Mouse (Mus musculus) hindbrain, embryonic 11.5 days (tissue): Measurements from ENCODE around the gene Nol6. TPM values are rescaled to one million over a fixed set of nuclear protein-coding genes. Genes with fewer than 3 reads are reported as not detected.

Source experiments
- ATAC-seq: fragments of 200-750 bp; cut with Nextera tagmentation; 2 replicates; pipeline ENCODE4 v1.8.0; 2017; ENCODE audit warnings: mild to moderate bottlenecking, moderate TSS enrichment, moderate library complexity; ENCODE audit not compliant: low FRiP score
- DNase-seq: peaks from one replicate; pipeline ENCODE4 v3.0.0-alpha.2; 2015; ENCODE audit warnings: low spot score
- H3K27ac ChIP-seq: fragments of 300-500 bp; sonication (generic); 2 replicates; pipeline ENCODE4 v1.5.1; 2014; ENCODE audit warnings: mild to moderate bottlenecking, low read depth, low read length
- H3K27me3 ChIP-seq: fragments of 300-500 bp; sonication (generic); 2 replicates; pipeline ENCODE4 v1.6.1; 2014; ENCODE audit warnings: mild to moderate bottlenecking, low read length, moderate library complexity, mixed read lengths; ENCODE audit not compliant: control insufficient read depth, insufficient read depth
- H3K36me3 ChIP-seq: fragments of 300-500 bp; sonication (generic); 2 replicates; pipeline ENCODE4 v1.6.1; 2014; ENCODE audit warnings: mild to moderate bottlenecking, low read length, moderate library complexity, mixed read lengths; ENCODE audit not compliant: control insufficient read depth, insufficient read depth
- H3K4me1 ChIP-seq: fragments of 300-500 bp; sonication (generic); replicated peaks from 2 replicates; pipeline ENCODE4 v1.6.1; 2014; ENCODE audit warnings: low read length, mixed read lengths; ENCODE audit not compliant: control insufficient read depth, insufficient read depth
- H3K4me2 ChIP-seq: fragments of 300-500 bp; sonication (generic); replicated peaks from 2 replicates; pipeline ENCODE4 v1.6.1; 2014; ENCODE audit warnings: mild to moderate bottlenecking, low read depth, low read length
- H3K4me3 ChIP-seq: fragments of 300-500 bp; sonication (generic); 2 replicates; pipeline ENCODE4 v1.5.1; 2014; ENCODE audit warnings: low read depth, low read length
- H3K9ac ChIP-seq: fragments of 300-500 bp; sonication (generic); 2 replicates; pipeline ENCODE4 v1.6.1; 2014; ENCODE audit warnings: low read depth, low read length
- H3K9me3 ChIP-seq: fragments of 300-500 bp; sonication (generic); 2 replicates; pipeline ENCODE4 v1.6.1; 2016; ENCODE audit warnings: low read length; ENCODE audit not compliant: control insufficient read depth
- WGBS: fragments of 180-500 bp; shearing (Covaris S2); extraction: QIAGEN DNeasy Blood & Tissue Kit; methylation state at CpG from one replicate; pipeline ENCODE4 v1.1.7; 2014; 5-methylcytosine and 5-hydroxymethylcytosine counted together
- polyA plus RNA-seq: library from polyadenylated mRNA; unstranded; fragments of >200 nt; fragmentation: Nextera tagmentation; extraction: Ambion mirVana; gene quantifications from 2 replicates; pipeline ENCODE4 v1.2.1, GENCODE M21; 2014

Gene Nol6
- polyA plus RNA-seq, 1 experiment from 2014 or later: 14.7 TPM

DNA sequence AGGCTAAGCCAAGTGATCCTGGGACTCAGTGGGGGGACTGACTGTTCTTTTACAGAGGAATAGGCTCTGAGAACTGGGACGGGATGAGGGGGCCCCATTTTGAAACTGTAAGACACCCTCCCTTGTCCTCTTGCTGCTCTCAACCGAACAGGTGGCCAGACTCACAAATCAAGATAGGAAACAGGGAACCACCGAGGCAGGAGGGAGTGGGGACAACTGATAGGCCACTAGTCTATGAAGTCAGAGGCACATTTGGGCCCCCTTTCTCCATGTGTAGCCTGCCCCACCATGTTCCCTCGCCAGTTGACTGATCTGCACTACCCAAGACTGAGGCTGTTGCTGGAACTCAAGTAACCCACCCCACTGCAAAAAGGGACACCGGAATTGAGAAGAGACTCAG, 27.5 kb downstream of the Nol6 start:
- no peak overlapping the region for H3K9ac ChIP-seq
- H3K4me3 ChIP-seq: no peak overlapping the region
- no peaks in the 10 kb centered on the region for H3K9me3 ChIP-seq
- H3K27ac ChIP-seq: no peak overlapping the region
- H3K4me1 ChIP-seq: no peaks in the 10 kb centered on the region; the same call in 1 of the 2 replicates
- DNase-seq: no peak
- H3K4me2 ChIP-seq: no peak overlapping the region
- WGBS: 71% methylated on average over 5 of the region's 5 CpGs
- ATAC-seq: no peak
- peaks cover 15% of the 10 kb centered on the region; the same call in 1 of the 2 replicates for H3K27me3 ChIP-seq
- no peaks in the 10 kb centered on the region for H3K36me3 ChIP-seq

GRCm38 (mm10) chr4:41096169-41096568, 28.1 kb downstream of the Nol6 start:
- Histone ChIP-seq H3K4me3 (no peak overlapping the region), H3K27ac (no peak overlapping the region), H3K4me1 (no peaks in the 10 kb centered on the region; the same call in 1 of the 2 replicates), H3K9me3 (no peaks in the 10 kb centered on the region), H3K27me3 (peaks cover 15% of the 10 kb centered on the region; the same call in 1 of the 2 replicates), H3K9ac (no peak overlapping the region), H3K4me2 (no peak overlapping the region), H3K36me3 (no peaks in the 10 kb centered on the region)
- ATAC-seq: no peak
- DNase-seq: no peak
- WGBS: 77% methylated on average over 8 of the region's 8 CpGs

DNA sequence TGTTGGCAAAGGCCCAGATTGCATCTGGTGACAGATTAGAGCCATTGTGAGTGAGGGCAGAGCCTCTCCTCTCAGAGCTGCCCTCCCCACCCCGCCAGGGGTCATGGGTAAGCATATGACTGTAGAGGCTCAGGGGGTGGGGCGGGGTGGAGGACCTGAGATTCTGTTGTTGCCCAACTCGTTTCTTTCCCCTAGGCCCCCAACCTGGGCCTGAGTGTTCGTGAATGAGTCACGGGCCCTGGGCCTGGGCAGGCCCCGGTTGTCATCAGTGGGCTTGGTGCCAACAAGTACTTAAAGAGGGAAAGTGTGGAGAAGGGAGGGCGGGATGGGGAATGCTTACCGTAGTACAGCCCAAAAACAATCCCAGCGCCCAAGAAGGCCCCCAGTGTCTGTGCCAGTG, 29.9 kb downstream of the Nol6 start:
- 84% methylated on average over 9 of the region's 9 CpGs for WGBS
- Histone ChIP-seq H3K36me3 (no peaks in the 10 kb centered on the region), H3K9me3 (no peaks in the 10 kb centered on the region), H3K27ac (no peak overlapping the region), H3K9ac (no peak overlapping the region), H3K4me2 (no peak overlapping the region), H3K4me3 (no peak overlapping the region), H3K4me1 (no peaks in the 10 kb centered on the region; the same call in 1 of the 2 replicates), H3K27me3 (peaks cover 13% of the 10 kb centered on the region; the same call in 1 of the 2 replicates)
- ATAC-seq (no peak), DNase-seq (no peak)

- Histone ChIP-seq H3K4me1 (no peaks in the 10 kb centered on the region), H3K9ac (no peak overlapping the region), H3K4me3 (no peak overlapping the region), H3K27ac (no peak overlapping the region), H3K4me2 (no peak overlapping the region), H3K27me3 (peaks cover 13% of the 10 kb centered on the region; the same call in 1 of the 2 replicates), H3K9me3 (no peaks in the 10 kb centered on the region), H3K36me3 (no peaks in the 10 kb centered on the region)
- DNase-seq (no peak), ATAC-seq (no peak)
- 64% methylated on average over 1 of the region's 1 CpGs for WGBS
Measured at GRCm38 (mm10) chr4:41092958-41093357, 31.3 kb downstream of the Nol6 start.

- H3K9ac ChIP-seq: no peak overlapping the region
- H3K4me3 ChIP-seq: no peak overlapping the region
- H3K36me3 ChIP-seq: no peaks in the 10 kb centered on the region
- H3K4me1 ChIP-seq: no peaks in the 10 kb centered on the region
- H3K4me2 ChIP-seq: no peak overlapping the region
- no peaks in the 10 kb centered on the region; the same call in 1 of the 2 replicates for H3K27me3 ChIP-seq
- H3K9me3 ChIP-seq: no peaks in the 10 kb centered on the region
- 70% methylated on average over 3 of the region's 3 CpGs for WGBS
- DNase-seq (no peak), ATAC-seq (no peak)
- no peak overlapping the region for H3K27ac ChIP-seq
Measured at GRCm38 (mm10) chr4:41091391-41091790, 32.9 kb downstream of the Nol6 start.

DNA sequence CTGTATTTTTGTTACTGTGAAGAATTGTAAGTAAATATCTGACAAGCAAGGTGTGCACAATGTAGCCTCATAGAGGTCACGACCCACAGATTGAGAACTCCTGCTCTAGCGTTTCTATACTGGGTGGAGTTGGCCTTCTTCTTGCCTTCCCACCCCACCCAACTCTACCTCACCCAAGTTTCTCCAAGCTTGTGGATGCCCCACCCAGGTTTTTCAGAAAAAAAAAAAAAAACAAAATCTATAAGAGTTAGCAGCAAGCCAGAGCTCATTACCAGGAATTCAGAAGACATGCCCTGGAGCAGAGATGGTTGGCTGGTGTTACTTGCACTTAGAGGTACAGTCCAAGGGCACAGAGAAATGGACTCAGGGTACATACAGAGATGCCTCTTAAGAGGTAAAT, 34.5 kb downstream of the Nol6 start:
- Histone ChIP-seq H3K4me2 (no peak overlapping the region), H3K27me3 (no peaks in the 10 kb centered on the region), H3K36me3 (no peaks in the 10 kb centered on the region), H3K9me3 (no peaks in the 10 kb centered on the region), H3K27ac (no peak overlapping the region), H3K4me3 (no peak overlapping the region), H3K9ac (no peak overlapping the region), H3K4me1 (no peaks in the 10 kb centered on the region)
- no peak for DNase-seq
- ATAC-seq: no peak
- 72% methylated on average over 2 of the region's 2 CpGs for WGBS

DNA sequence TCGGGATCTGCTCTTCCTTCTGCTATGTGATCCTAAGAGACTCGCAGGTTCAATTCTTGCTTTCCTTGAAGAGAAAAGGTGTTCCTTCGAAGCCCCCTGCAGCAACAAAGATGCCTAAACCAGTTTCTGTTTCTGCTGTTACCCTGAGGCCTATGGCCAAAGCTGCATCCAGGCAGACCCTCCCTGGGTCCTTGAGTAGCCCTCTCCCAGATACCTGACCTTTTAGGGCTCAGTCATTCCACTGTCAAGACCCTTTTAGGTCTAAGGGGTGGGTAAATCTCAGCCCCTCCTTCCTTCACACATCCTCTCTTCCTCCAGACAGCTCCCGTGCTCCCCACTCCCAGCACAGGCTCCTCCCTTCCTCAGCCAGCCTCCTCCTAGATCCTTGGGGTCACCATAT, 35.1 kb downstream of the Nol6 start:
- H3K9ac ChIP-seq: no peak overlapping the region
- H3K36me3 ChIP-seq: no peaks in the 10 kb centered on the region
- no peak overlapping the region for H3K27ac ChIP-seq
- H3K9me3 ChIP-seq: no peaks in the 10 kb centered on the region
- WGBS: 79% methylated on average over 4 of the region's 4 CpGs
- no peaks in the 10 kb centered on the region for H3K4me1 ChIP-seq
- DNase-seq: no peak
- no peak overlapping the region for H3K4me2 ChIP-seq
- H3K27me3 ChIP-seq: no peaks in the 10 kb centered on the region
- no peak for ATAC-seq
- no peak overlapping the region for H3K4me3 ChIP-seq

GRCm38 (mm10) chr4:41087459-41088298, 36.6 kb downstream of the Nol6 start:
- Histone ChIP-seq H3K9ac (no peak overlapping the region), H3K27ac (no peak overlapping the region), H3K4me2 (no peak overlapping the region), H3K36me3 (no peaks in the 10 kb centered on the region), H3K4me1 (no peaks in the 10 kb centered on the region), H3K27me3 (no peaks in the 10 kb centered on the region), H3K9me3 (no peaks in the 10 kb centered on the region), H3K4me3 (no peak overlapping the region)
- ATAC-seq (no peak), DNase-seq (no peak)
- WGBS: 86% methylated on average over 16 of the region's 16 CpGs

DNA sequence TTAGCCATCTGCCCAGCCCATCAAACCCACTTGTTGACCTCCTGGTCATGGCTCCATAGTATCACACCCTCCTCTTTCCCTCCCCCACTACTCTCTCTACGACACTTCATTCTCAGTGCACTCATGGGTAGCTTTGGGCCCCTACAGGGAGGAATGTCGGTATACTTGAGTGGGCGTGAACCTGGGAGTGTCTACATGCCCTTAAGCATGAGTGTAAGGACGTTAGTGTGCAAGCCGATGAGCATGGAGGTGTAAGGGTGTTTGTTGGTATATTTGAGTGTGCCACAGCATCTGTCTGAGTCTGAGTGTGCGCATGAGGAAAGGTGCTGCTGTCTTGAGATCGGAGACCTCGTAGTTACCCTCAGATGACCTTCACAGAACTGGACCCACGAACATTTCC, 37.3 kb downstream of the Nol6 start:
- H3K9me3 ChIP-seq: no peaks in the 10 kb centered on the region
- no peaks in the 10 kb centered on the region for H3K27me3 ChIP-seq
- H3K4me2 ChIP-seq: no peak overlapping the region
- H3K36me3 ChIP-seq: no peaks in the 10 kb centered on the region
- H3K27ac ChIP-seq: no peak overlapping the region
- H3K4me3 ChIP-seq: no peak overlapping the region
- H3K4me1 ChIP-seq: no peaks in the 10 kb centered on the region
- H3K9ac ChIP-seq: no peak overlapping the region
- 78% methylated on average over 9 of the region's 9 CpGs for WGBS
- DNase-seq: no peak
- no peak for ATAC-seq
